Mouse (Mus musculus) gastrocnemius, postnatal 10 days (tissue): Measurements from ENCODE around the gene Sirt6. TPM values are rescaled to one million over a fixed set of nuclear protein-coding genes. Genes with fewer than 3 reads are reported as not detected.
"Not testable (repeated sequence)": the region's sequence is repeated elsewhere in the genome, so short reads cannot be mapped to it uniquely, and the experiment has no call there.

Source experiments
- DNase-seq: peaks from one replicate; pipeline ENCODE4 v3.0.0; 2021; ENCODE audit warnings: mixed read lengths
- long read RNA-seq, 2 experiments: library from polyadenylated mRNA; stranded (forward); transcript quantifications; one replicate each; pipeline ENCODE4 v2.0.0; 2021
- total RNA-seq, 2 experiments: library from RNA; stranded (reverse); gene quantifications; 2 replicates each; pipeline ENCODE4 v1.2.3; 2021

The Sirt6 gene
- total RNA-seq = 1 to 10 TPM; 7.3 to 9.7 TPM
- long read RNA-seq, experiment 1, transcript Sirt6-201 (8 exons, 1,891 nt) = major isoform, 7 of 9 reads
- long read RNA-seq, experiment 1, partial matches to known transcripts = 1 of 9 reads
- long read RNA-seq, experiment 1, other reads (novel, unspliced or antisense) = 1 of 9 reads
- long read RNA-seq, experiment 2, partial matches to known transcripts = 4 of 9 reads
- long read RNA-seq, experiment 2, other reads (novel, unspliced or antisense) = 1 of 9 reads

GRCm38 (mm10) chr10:81626994-81627835 lies at the start of gene Sirt6:
TSS of gene Sirt6 (minus strand) at chr10:81627797.
- peak; percentile 85 for DNase-seq

GRCm38 (mm10) chr10:81656174-81656573 lies 28.6 kb upstream of the Sirt6 start:
- no peak for DNase-seq

- no peak for DNase-seq
Measured at GRCm38 (mm10) chr10:81655178-81655577, 27.6 kb upstream of the Sirt6 start.

GRCm38 (mm10) chr10:81648803-81649775 lies 21.5 kb upstream of the Sirt6 start, which contains the start of gene Gm10778:
TSS of gene Gm10778 (plus strand) at chr10:81649059.
- peak; percentile 79 for DNase-seq

- no peak for DNase-seq
Measured at GRCm38 (mm10) chr10:81646015-81646555, 18.5 kb upstream of the Sirt6 start.

GRCm38 (mm10) chr10:81645391-81645790 lies 17.8 kb upstream of the Sirt6 start:
- no peak for DNase-seq

GRCm38 (mm10) chr10:81644716-81645115 lies 17.1 kb upstream of the Sirt6 start:
- no peak for DNase-seq

GRCm38 (mm10) chr10:81644162-81644561 lies 16.6 kb upstream of the Sirt6 start:
- no peak for DNase-seq

GRCm38 (mm10) chr10:81643449-81644055 lies 16.0 kb upstream of the Sirt6 start:
- DNase-seq = peak; percentile 96

GRCm38 (mm10) chr10:81642648-81643448 lies 15.3 kb upstream of the Sirt6 start:
- DNase-seq = no peak

GRCm38 (mm10) chr10:81641978-81642647 lies 14.5 kb upstream of the Sirt6 start:
- no peak for DNase-seq

- no peak for DNase-seq
Measured at GRCm38 (mm10) chr10:81641566-81641965, 14.0 kb upstream of the Sirt6 start.

- not testable (repeated sequence) for DNase-seq
Measured at GRCm38 (mm10) chr10:81640825-81641224, 13.2 kb upstream of the Sirt6 start.

GRCm38 (mm10) chr10:81638101-81638500 lies 10.5 kb upstream of the Sirt6 start:
- no peak for DNase-seq

GRCm38 (mm10) chr10:81636338-81636737 lies 8.7 kb upstream of the Sirt6 start:
- DNase-seq = no peak

GRCm38 (mm10) chr10:81633253-81634099 lies 5.9 kb upstream of the Sirt6 start:
- peak; percentile 81 for DNase-seq

- DNase-seq = no peak
Measured at GRCm38 (mm10) chr10:81628390-81628789, 793 bp upstream of the Sirt6 start, which contains the start of gene Ankrd24. TSS of gene Ankrd24 (plus strand) at chr10:81628540.

GRCm38 (mm10) chr10:81627836-81628220 lies 231 bp upstream of the Sirt6 start:
- peak; percentile 55 for DNase-seq
